Mouse (Mus musculus) heart, adult 2 months (tissue): ENCODE results near the gene Col25a1.

Experiments used
- CTCF ChIP-seq: fragments of 200-600 bp; IDR thresholded peaks from 2 replicates; pipeline ENCODE4 v1.8.1; 2022; ENCODE audit warnings: antibody characterized with exemption, mild to moderate bottlenecking, moderate library complexity
- POLR2A ChIP-seq: fragments of 200-500 bp; IDR thresholded peaks from 2 replicates; pipeline ENCODE4 v1.6.1; 2011; ENCODE audit warnings: mild to moderate bottlenecking, low read depth, low read length, control low read depth; ENCODE audit not compliant: insufficient read depth

- TF ChIP-seq POLR2A (no peak), CTCF (no peak)
Observed at GRCm38 (mm10) chr3:130242647-130243296, 111.5 kb downstream of the Col25a1 start.
